Mouse (Mus musculus): ENCODE data around the gene Cyfip2. TPM values are rescaled to one million over a fixed set of nuclear protein-coding genes. Genes with fewer than 3 reads are reported as not detected.

Gene Cyfip2
- polyA plus RNA-seq, 1 experiment from 2014 or later, result 16.2 TPM

- Histone ChIP-seq H3K4me3 (ENCODE audit: low read depth, low read length) (no peak overlapping the region), H3K9me3 (ENCODE audit: control insufficient read depth, low read length) (no peaks in the 10 kb centered on the region), H3K27me3 (ENCODE audit: control insufficient read depth, insufficient read depth, low read length) (no peaks in the 10 kb centered on the region), H3K4me1 (ENCODE audit: control insufficient read depth, insufficient read depth, low read length) (peaks cover 6% of the 10 kb centered on the region; the same call in 1 of the 2 replicates), H3K4me2 (ENCODE audit: low read depth, severe bottlenecking) (no peak overlapping the region), H3K9ac (ENCODE audit: low read length) (no peak overlapping the region), H3K36me3 (ENCODE audit: control insufficient read depth, insufficient read depth, low read length) (no peaks in the 10 kb centered on the region), H3K27ac (replicated peaks; ENCODE audit: low read depth, low read length) (no peak overlapping the region)
- ATAC-seq (ENCODE audit: insufficient number of reproducible peaks, low FRiP score, low TSS enrichment, low read depth) (no peak), DNase-seq (ENCODE audit: low spot score) (no peak)
- WGBS, result 80% methylated on average over 9 of the region's 9 CpGs
These were observed 7.6 kb downstream of the Cyfip2 start for GRCm38 (mm10) chr11:46304864-46305710.

GRCm38 (mm10) chr11:46304093-46304492, 8.6 kb downstream of the Cyfip2 start:
- H3K4me1 ChIP-seq (ENCODE audit: control insufficient read depth, insufficient read depth, low read length), result peaks cover 6% of the 10 kb centered on the region; the same call in 1 of the 2 replicates
- no peaks in the 10 kb centered on the region for H3K27me3 ChIP-seq (ENCODE audit: control insufficient read depth, insufficient read depth, low read length)
- H3K27ac ChIP-seq (replicated peaks; ENCODE audit: low read depth, low read length), result no peak overlapping the region
- DNase-seq (ENCODE audit: low spot score) (no peak), ATAC-seq (ENCODE audit: insufficient number of reproducible peaks, low FRiP score, low TSS enrichment, low read depth) (no peak)
- 67% methylated on average over 10 of the region's 10 CpGs for WGBS
- H3K9ac ChIP-seq (ENCODE audit: low read length), result no peak overlapping the region
- H3K9me3 ChIP-seq (ENCODE audit: control insufficient read depth, low read length), result no peaks in the 10 kb centered on the region
- no peaks in the 10 kb centered on the region for H3K36me3 ChIP-seq (ENCODE audit: control insufficient read depth, insufficient read depth, low read length)
- no peak overlapping the region for H3K4me3 ChIP-seq (ENCODE audit: low read depth, low read length)
- H3K4me2 ChIP-seq (ENCODE audit: low read depth, severe bottlenecking), result no peak overlapping the region

GRCm38 (mm10) chr11:46302471-46302870, 10.2 kb downstream of the Cyfip2 start:
- Histone ChIP-seq H3K4me3 (ENCODE audit: low read depth, low read length) (no peak overlapping the region), H3K9ac (ENCODE audit: low read length) (no peak overlapping the region), H3K36me3 (ENCODE audit: control insufficient read depth, insufficient read depth, low read length) (no peaks in the 10 kb centered on the region), H3K4me1 (ENCODE audit: control insufficient read depth, insufficient read depth, low read length) (peaks cover 6% of the 10 kb centered on the region; the same call in 1 of the 2 replicates), H3K27ac (replicated peaks; ENCODE audit: low read depth, low read length) (no peak overlapping the region), H3K9me3 (ENCODE audit: control insufficient read depth, low read length) (no peaks in the 10 kb centered on the region), H3K4me2 (ENCODE audit: low read depth, severe bottlenecking) (no peak overlapping the region), H3K27me3 (ENCODE audit: control insufficient read depth, insufficient read depth, low read length) (no peaks in the 10 kb centered on the region)
- ATAC-seq (ENCODE audit: insufficient number of reproducible peaks, low FRiP score, low TSS enrichment, low read depth) (no peak), DNase-seq (ENCODE audit: low spot score) (no peak)
- WGBS, result 86% methylated on average over 9 of the region's 9 CpGs

- DNase-seq (ENCODE audit: low spot score), result no peak
- no peak overlapping the region for H3K4me3 ChIP-seq (ENCODE audit: low read depth, low read length)
- H3K4me1 ChIP-seq (ENCODE audit: control insufficient read depth, insufficient read depth, low read length), result peaks cover 6% of the 10 kb centered on the region; the same call in 1 of the 2 replicates
- no peak overlapping the region for H3K27ac ChIP-seq (replicated peaks; ENCODE audit: low read depth, low read length)
- H3K36me3 ChIP-seq (ENCODE audit: control insufficient read depth, insufficient read depth, low read length), result no peaks in the 10 kb centered on the region
- no peak for ATAC-seq (ENCODE audit: insufficient number of reproducible peaks, low FRiP score, low TSS enrichment, low read depth)
- H3K4me2 ChIP-seq (ENCODE audit: low read depth, severe bottlenecking), result no peak overlapping the region
- H3K27me3 ChIP-seq (ENCODE audit: control insufficient read depth, insufficient read depth, low read length), result no peaks in the 10 kb centered on the region
- WGBS, result 92% methylated on average over 23 of the region's 23 CpGs
- H3K9me3 ChIP-seq (ENCODE audit: control insufficient read depth, low read length), result no peaks in the 10 kb centered on the region
- H3K9ac ChIP-seq (ENCODE audit: low read length), result no peak overlapping the region
These were observed 10.9 kb downstream of the Cyfip2 start for GRCm38 (mm10) chr11:46301579-46302248.

- H3K36me3 ChIP-seq (ENCODE audit: control insufficient read depth, insufficient read depth, low read length), result no peaks in the 10 kb centered on the region
- no peak overlapping the region for H3K9ac ChIP-seq (ENCODE audit: low read length)
- no peaks in the 10 kb centered on the region for H3K9me3 ChIP-seq (ENCODE audit: control insufficient read depth, low read length)
- DNase-seq (ENCODE audit: low spot score) (no peak), ATAC-seq (ENCODE audit: insufficient number of reproducible peaks, low FRiP score, low TSS enrichment, low read depth) (no peak)
- peaks cover 2% of the 10 kb centered on the region; the same call in 1 of the 2 replicates for H3K4me1 ChIP-seq (ENCODE audit: control insufficient read depth, insufficient read depth, low read length)
- H3K4me2 ChIP-seq (ENCODE audit: low read depth, severe bottlenecking), result no peak overlapping the region
- no peaks in the 10 kb centered on the region for H3K27me3 ChIP-seq (ENCODE audit: control insufficient read depth, insufficient read depth, low read length)
- H3K4me3 ChIP-seq (ENCODE audit: low read depth, low read length), result no peak overlapping the region
- 72% methylated on average over 6 of the region's 6 CpGs for WGBS
- H3K27ac ChIP-seq (replicated peaks; ENCODE audit: low read depth, low read length), result no peak overlapping the region
These were observed 12.8 kb downstream of the Cyfip2 start for GRCm38 (mm10) chr11:46299901-46300300.

GRCm38 (mm10) chr11:46298889-46299785, 13.5 kb downstream of the Cyfip2 start:
- 80% methylated on average over 13 of the region's 13 CpGs for WGBS
- no peak for DNase-seq (ENCODE audit: low spot score)
- H3K27ac ChIP-seq (replicated peaks; ENCODE audit: low read depth, low read length), result no peak overlapping the region
- no peaks in the 10 kb centered on the region for H3K4me1 ChIP-seq (ENCODE audit: control insufficient read depth, insufficient read depth, low read length)
- no peaks in the 10 kb centered on the region for H3K9me3 ChIP-seq (ENCODE audit: control insufficient read depth, low read length)
- no peak for ATAC-seq (ENCODE audit: insufficient number of reproducible peaks, low FRiP score, low TSS enrichment, low read depth)
- no peaks in the 10 kb centered on the region for H3K27me3 ChIP-seq (ENCODE audit: control insufficient read depth, insufficient read depth, low read length)
- no peak overlapping the region for H3K4me2 ChIP-seq (ENCODE audit: low read depth, severe bottlenecking)
- H3K9ac ChIP-seq (ENCODE audit: low read length), result no peak overlapping the region
- H3K4me3 ChIP-seq (ENCODE audit: low read depth, low read length), result no peak overlapping the region
- H3K36me3 ChIP-seq (ENCODE audit: control insufficient read depth, insufficient read depth, low read length), result no peaks in the 10 kb centered on the region

GRCm38 (mm10) chr11:46294390-46294789, 18.3 kb downstream of the Cyfip2 start:
- no peaks in the 10 kb centered on the region for H3K36me3 ChIP-seq (ENCODE audit: control insufficient read depth, insufficient read depth, low read length)
- WGBS, result 91% methylated on average over 11 of the region's 11 CpGs
- no peaks in the 10 kb centered on the region for H3K27me3 ChIP-seq (ENCODE audit: control insufficient read depth, insufficient read depth, low read length)
- no peak overlapping the region for H3K4me2 ChIP-seq (ENCODE audit: low read depth, severe bottlenecking)
- H3K9me3 ChIP-seq (ENCODE audit: control insufficient read depth, low read length), result no peaks in the 10 kb centered on the region
- H3K4me1 ChIP-seq (ENCODE audit: control insufficient read depth, insufficient read depth, low read length), result no peaks in the 10 kb centered on the region
- ATAC-seq (ENCODE audit: insufficient number of reproducible peaks, low FRiP score, low TSS enrichment, low read depth) (no peak), DNase-seq (ENCODE audit: low spot score) (no peak)
- H3K4me3 ChIP-seq (ENCODE audit: low read depth, low read length), result no peak overlapping the region
- no peak overlapping the region for H3K27ac ChIP-seq (replicated peaks; ENCODE audit: low read depth, low read length)
- H3K9ac ChIP-seq (ENCODE audit: low read length), result no peak overlapping the region

- 93% methylated on average over 5 of the region's 5 CpGs for WGBS
- H3K4me3 ChIP-seq (ENCODE audit: low read depth, low read length), result no peak overlapping the region
- no peak overlapping the region for H3K4me2 ChIP-seq (ENCODE audit: low read depth, severe bottlenecking)
- no peak for ATAC-seq (ENCODE audit: insufficient number of reproducible peaks, low FRiP score, low TSS enrichment, low read depth)
- DNase-seq (ENCODE audit: low spot score), result no peak
- no peaks in the 10 kb centered on the region for H3K4me1 ChIP-seq (ENCODE audit: control insufficient read depth, insufficient read depth, low read length)
- no peak overlapping the region for H3K9ac ChIP-seq (ENCODE audit: low read length)
- H3K36me3 ChIP-seq (ENCODE audit: control insufficient read depth, insufficient read depth, low read length), result no peaks in the 10 kb centered on the region
- no peaks in the 10 kb centered on the region for H3K27me3 ChIP-seq (ENCODE audit: control insufficient read depth, insufficient read depth, low read length)
- H3K9me3 ChIP-seq (ENCODE audit: control insufficient read depth, low read length), result no peaks in the 10 kb centered on the region
- H3K27ac ChIP-seq (replicated peaks; ENCODE audit: low read depth, low read length), result no peak overlapping the region
These were observed 19.2 kb downstream of the Cyfip2 start for GRCm38 (mm10) chr11:46293491-46293890.

Measured in limb, embryonic 11.5 days (tissue).